Mouse (Mus musculus): Measurements from ENCODE around the gene Gm10521.

GRCm38 (mm10) chr1:171938952-171939948, 43.8 kb downstream of the Gm10521 start:
- TF ChIP-seq GATA1 (IDR thresholded peaks at IDR 0.05; ENCODE audit: borderline replicate concordance, low read length) (no peak), FLI1 (IDR thresholded peaks at IDR 0.05; ENCODE audit: low read length) (no peak)

Data from megakaryocyte, embryonic 14.5 days (primary cell).